Mouse (Mus musculus) intestine, embryonic 14.5 days (tissue): Measurements from ENCODE around the gene Kif19a. TPM values are rescaled to one million over a fixed set of nuclear protein-coding genes. Genes with fewer than 3 reads are reported as not detected.

Experiments used
- ATAC-seq: fragments of 200-750 bp; cut with Nextera tagmentation; replicated peaks from 2 replicates; pipeline ENCODE4 v1.8.0; 2017; ENCODE audit warnings: low read depth, moderate number of reproducible peaks, moderate TSS enrichment, moderate library complexity; ENCODE audit not compliant: low FRiP score, low TSS enrichment
- DNase-seq: peaks from one replicate; pipeline ENCODE4 v3.0.0-alpha.2; 2018; ENCODE audit warnings: low spot score
- H3K27ac ChIP-seq: fragments of 300-500 bp; sonication (generic); 2 replicates; pipeline ENCODE4 v1.5.1; 2014; ENCODE audit warnings: low read depth, mild to moderate bottlenecking, control low read depth
- H3K27me3 ChIP-seq: fragments of 300-500 bp; sonication (generic); replicated peaks from 2 replicates; pipeline ENCODE4 v1.6.1; 2014; ENCODE audit warnings: low read length, control low read depth; ENCODE audit not compliant: control insufficient read depth, insufficient read depth
- H3K36me3 ChIP-seq: fragments of 300-500 bp; sonication (generic); 2 replicates; pipeline ENCODE4 v1.6.1; 2014; ENCODE audit warnings: low read length, control low read depth; ENCODE audit not compliant: control insufficient read depth, insufficient read depth
- H3K4me1 ChIP-seq: fragments of 300-500 bp; sonication (generic); replicated peaks from 2 replicates; pipeline ENCODE4 v1.6.1; 2014; ENCODE audit warnings: low read length, control low read depth, mixed read lengths; ENCODE audit not compliant: control insufficient read depth, insufficient read depth
- H3K4me2 ChIP-seq: fragments of 300-500 bp; sonication (generic); 2 replicates; pipeline ENCODE4 v1.6.1; 2014; ENCODE audit warnings: low read length
- H3K4me3 ChIP-seq: fragments of 300-500 bp; sonication (generic); 2 replicates; pipeline ENCODE4 v1.5.1; 2014; ENCODE audit warnings: low read depth, low read length, control low read depth, mixed read lengths
- H3K9ac ChIP-seq: fragments of 300-500 bp; sonication (generic); 2 replicates; pipeline ENCODE4 v1.6.1; 2014; ENCODE audit warnings: mild to moderate bottlenecking, low read length
- H3K9me3 ChIP-seq: fragments of 300-500 bp; sonication (generic); 2 replicates; pipeline ENCODE4 v1.6.1; 2016; ENCODE audit warnings: low read length, control low read depth; ENCODE audit not compliant: control insufficient read depth
- WGBS: fragments of 180-500 bp; shearing (Covaris S2); extraction: QIAGEN DNeasy Blood & Tissue Kit; methylation state at CpG from one replicate; pipeline ENCODE4 v1.1.7; 2014; 5-methylcytosine and 5-hydroxymethylcytosine counted together
- polyA plus RNA-seq: library from polyadenylated mRNA; unstranded; fragments of >200 nt; fragmentation: Nextera tagmentation; extraction: Ambion mirVana; gene quantifications from 2 replicates; pipeline ENCODE4 v1.2.1, GENCODE M21; 2014

Gene Kif19a
- polyA plus RNA-seq, 1 experiment from 2014 or later: 1.2 TPM

DNA sequence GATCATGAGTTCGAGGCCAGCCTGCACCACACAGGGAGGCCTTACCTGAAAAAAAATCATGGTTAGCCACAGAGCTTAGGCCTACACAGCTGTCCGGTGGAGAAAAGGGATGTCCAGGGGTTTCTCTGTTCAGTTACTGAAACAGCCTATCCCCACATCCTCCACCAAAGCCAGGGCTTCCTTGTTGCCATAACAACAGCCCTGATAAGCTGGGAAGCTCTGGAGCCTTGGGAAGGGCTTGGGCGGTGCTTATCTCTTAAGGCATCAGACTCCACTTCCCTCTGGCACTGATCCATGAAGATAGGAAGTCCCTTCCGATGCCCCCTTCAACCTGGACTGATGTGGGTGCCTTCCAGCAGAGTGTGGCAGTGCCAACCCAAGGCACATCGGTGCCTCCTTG, 68.0 kb downstream of the Kif19a start:
- no peaks in the 10 kb centered on the region for H3K9me3 ChIP-seq
- WGBS: 47% methylated on average over 5 of the region's 5 CpGs
- no peak overlapping the region for H3K27ac ChIP-seq
- no peak overlapping the region for H3K4me2 ChIP-seq
- H3K4me3 ChIP-seq: no peak overlapping the region
- ATAC-seq: no peak
- no peak overlapping the region for H3K9ac ChIP-seq
- H3K36me3 ChIP-seq: no peaks in the 10 kb centered on the region
- H3K4me1 ChIP-seq: peaks cover 25% of the 10 kb centered on the region
- no peak for DNase-seq
- no peaks in the 10 kb centered on the region for H3K27me3 ChIP-seq

Other genes with a start within 250 kb of the Kif19a start
- 1,083 and 1,275 TPM in 2 replicates for gene Rpl38, start 96.9 kb upstream of the Kif19a start, polyA plus RNA-seq
- gene Ttyh2, start 90.0 kb upstream of the Kif19a start, polyA plus RNA-seq: 17.7 and 19.9 TPM in 2 replicates
- gene Dnaic2, start 38.0 kb upstream of the Kif19a start, polyA plus RNA-seq: 0.14 and 0.24 TPM in 2 replicates
- gene Btbd17, start 30.6 kb downstream of the Kif19a start, polyA plus RNA-seq: 1.2 and 2.9 TPM in 2 replicates
- 0.16 TPM in 1 of 2 replicates, not detected in the other for gene Gpr142, start 33.5 kb downstream of the Kif19a start, polyA plus RNA-seq
- gene Gprc5c, start 85.8 kb downstream of the Kif19a start, polyA plus RNA-seq: 21.8 and 23.6 TPM in 2 replicates
- gene Cd300a, start 124.7 kb downstream of the Kif19a start, polyA plus RNA-seq: 0.89 and 1.3 TPM in 2 replicates
- 0.20 and 0.36 TPM in 2 replicates for gene Cd300lb, start 169.0 kb downstream of the Kif19a start, polyA plus RNA-seq
- not detected in 2 replicates for gene Cd300c, start 203.8 kb downstream of the Kif19a start, polyA plus RNA-seq
- gene Cd300ld, start 224.5 kb downstream of the Kif19a start, polyA plus RNA-seq: 0.13 and 0.15 TPM in 2 replicates
- gene Cd300c2, start 236.5 kb downstream of the Kif19a start, polyA plus RNA-seq: 1.7 and 3.0 TPM in 2 replicates